Mouse (Mus musculus) lung, embryonic 15.5 days (tissue): ENCODE data around the gene Hhipl1. TPM values are rescaled to one million over a fixed set of nuclear protein-coding genes. Genes with fewer than 3 reads are reported as not detected.

ENCODE experiments used
- ATAC-seq: fragments of 200-750 bp; cut with Nextera tagmentation; 2 replicates; pipeline ENCODE4 v1.8.0; 2017; ENCODE audit warnings: moderate number of reproducible peaks, borderline replicate concordance; ENCODE audit not compliant: low FRiP score, low TSS enrichment; ENCODE audit errors: extremely low read depth
- H3K27ac ChIP-seq: fragments of 300-500 bp; sonication (generic); 2 replicates; pipeline ENCODE4 v1.5.1; 2015; ENCODE audit warnings: moderate library complexity, mild to moderate bottlenecking, inconsistent platforms
- H3K27me3 ChIP-seq: fragments of 300-500 bp; sonication (generic); 2 replicates; pipeline ENCODE4 v1.6.1; 2015; ENCODE audit warnings: inconsistent platforms
- H3K36me3 ChIP-seq: fragments of 300-500 bp; sonication (generic); 2 replicates; pipeline ENCODE4 v1.6.1; 2015; ENCODE audit warnings: inconsistent platforms
- H3K4me1 ChIP-seq: fragments of 300-500 bp; sonication (generic); 2 replicates; pipeline ENCODE4 v1.6.1; 2015; ENCODE audit warnings: inconsistent platforms
- H3K4me2 ChIP-seq: fragments of 300-500 bp; sonication (generic); 2 replicates; pipeline ENCODE4 v1.6.1; 2015; ENCODE audit warnings: inconsistent platforms, mild to moderate bottlenecking, moderate library complexity
- H3K4me3 ChIP-seq: fragments of 300-500 bp; sonication (generic); 2 replicates; pipeline ENCODE4 v1.5.1; 2015; ENCODE audit warnings: mild to moderate bottlenecking, inconsistent platforms
- H3K9ac ChIP-seq: fragments of 300-500 bp; sonication (generic); 2 replicates; pipeline ENCODE4 v1.6.1; 2015; ENCODE audit warnings: inconsistent platforms
- H3K9me3 ChIP-seq: fragments of 300-500 bp; sonication (generic); 2 replicates; pipeline ENCODE4 v1.6.1; 2016; ENCODE audit warnings: inconsistent platforms
- WGBS: fragments of 180-500 bp; shearing (Covaris S2); methylation state at CpG from one replicate; pipeline ENCODE4 v1.1.7; 2015; 5-methylcytosine and 5-hydroxymethylcytosine counted together
- polyA plus RNA-seq: library from polyadenylated mRNA; unstranded; fragments of >200 nt; fragmentation: Nextera tagmentation; extraction: Ambion mirVana; gene quantifications from 2 replicates; pipeline ENCODE4 v1.2.1, GENCODE M21; 2015

Gene Hhipl1
- polyA plus RNA-seq = 0.89 and 1.0 TPM in 2 replicates

DNA sequence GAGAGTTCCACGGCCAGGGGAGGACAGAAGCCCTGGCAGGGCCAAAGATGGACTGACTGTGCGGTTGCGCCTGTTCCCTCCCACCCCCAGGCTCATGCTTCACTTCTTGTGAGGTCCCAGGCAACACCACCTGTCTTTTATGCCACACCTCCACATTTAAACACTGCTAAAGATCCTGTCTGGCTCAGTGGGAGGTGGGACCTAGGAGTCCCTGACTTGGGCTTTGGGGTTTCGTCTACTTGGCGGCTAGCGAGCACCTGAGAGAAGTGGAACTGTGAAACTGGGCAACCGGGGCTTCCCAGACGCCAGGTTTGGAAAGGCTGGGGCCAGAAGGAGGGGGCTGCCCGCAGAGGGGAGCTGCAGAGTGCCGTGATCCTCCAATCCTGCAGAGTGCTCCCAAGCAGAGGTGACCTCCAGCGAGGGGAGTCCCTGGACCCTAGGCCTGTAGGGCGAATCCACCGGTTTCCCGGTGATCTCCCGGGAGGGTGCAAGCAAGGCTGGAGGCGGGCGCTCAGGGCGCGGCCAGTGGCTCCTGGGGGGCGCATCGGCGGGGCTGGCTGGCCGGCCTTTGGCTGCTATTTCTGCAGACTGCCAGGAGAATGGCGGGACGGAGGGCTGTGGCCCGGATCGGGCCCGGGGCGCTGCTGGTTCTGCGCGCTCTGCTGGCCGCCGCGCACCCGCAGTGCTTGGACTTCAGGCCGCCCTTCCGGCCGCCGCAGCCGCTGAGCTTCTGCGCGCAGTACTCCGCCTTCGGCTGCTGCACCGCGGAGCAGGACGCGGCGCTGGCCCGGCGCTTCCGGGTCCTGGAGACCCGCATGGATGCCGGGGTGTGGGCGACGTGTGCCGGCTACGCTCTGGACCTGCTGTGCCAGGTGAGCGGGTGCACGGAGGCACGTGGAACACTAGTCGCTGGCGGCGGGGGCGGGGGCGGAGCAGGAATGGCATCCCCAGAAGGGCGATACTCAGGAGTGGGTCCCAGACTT is at the start of gene Hhipl1:
Gene Hhipl1 (plus strand): TSS at position 459 of the 983 bp plus-strand sequence.
- Histone ChIP-seq H3K27ac (no peak within 1 kb of the TSS), H3K9ac (peak within 1 kb of the TSS; percentile 84), H3K4me2 (peak within 1 kb of the TSS; percentile 99), H3K4me3 (peak within 1 kb of the TSS; percentile 57), H3K4me1 (peaks cover 21% of the 10 kb centered on the region), H3K27me3 (peaks cover 22% of the 10 kb centered on the region), H3K36me3 (no peaks in the 10 kb centered on the region), H3K9me3 (no peaks in the 10 kb centered on the region)
- WGBS = 2% methylated on average over 67 of the region's 67 CpGs
- ATAC-seq = peak; percentile 50; the same call in 1 of the 2 replicates

DNA sequence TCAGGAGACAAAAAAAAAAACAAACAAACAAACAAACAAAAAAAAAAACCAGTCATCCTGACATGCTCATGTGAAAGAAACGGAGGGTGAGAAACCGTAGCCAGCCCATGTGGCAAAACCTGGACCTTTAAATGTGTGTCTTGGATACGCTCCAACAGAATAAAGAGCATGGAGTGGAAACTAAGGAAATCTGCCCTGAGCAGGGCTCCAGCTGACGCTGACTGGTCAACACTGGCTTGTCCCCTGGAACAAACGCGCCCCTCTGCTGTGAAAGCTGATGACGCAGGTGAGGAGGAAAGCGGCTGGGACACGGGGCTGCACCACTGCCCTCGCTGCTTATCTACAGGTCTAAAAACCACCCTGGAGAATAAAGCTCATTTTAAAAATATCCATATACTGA is 49.3 kb upstream of the Hhipl1 start:
- no peak for ATAC-seq
- WGBS = 43% methylated on average over 10 of the region's 10 CpGs
- no peak overlapping the region for H3K9ac ChIP-seq
- peaks cover 29% of the 10 kb centered on the region for H3K4me1 ChIP-seq
- H3K27ac ChIP-seq = no peak overlapping the region
- no peak overlapping the region for H3K4me2 ChIP-seq
- no peak overlapping the region for H3K4me3 ChIP-seq
- no peaks in the 10 kb centered on the region for H3K27me3 ChIP-seq
- H3K9me3 ChIP-seq = no peaks in the 10 kb centered on the region
- H3K36me3 ChIP-seq = no peaks in the 10 kb centered on the region

DNA sequence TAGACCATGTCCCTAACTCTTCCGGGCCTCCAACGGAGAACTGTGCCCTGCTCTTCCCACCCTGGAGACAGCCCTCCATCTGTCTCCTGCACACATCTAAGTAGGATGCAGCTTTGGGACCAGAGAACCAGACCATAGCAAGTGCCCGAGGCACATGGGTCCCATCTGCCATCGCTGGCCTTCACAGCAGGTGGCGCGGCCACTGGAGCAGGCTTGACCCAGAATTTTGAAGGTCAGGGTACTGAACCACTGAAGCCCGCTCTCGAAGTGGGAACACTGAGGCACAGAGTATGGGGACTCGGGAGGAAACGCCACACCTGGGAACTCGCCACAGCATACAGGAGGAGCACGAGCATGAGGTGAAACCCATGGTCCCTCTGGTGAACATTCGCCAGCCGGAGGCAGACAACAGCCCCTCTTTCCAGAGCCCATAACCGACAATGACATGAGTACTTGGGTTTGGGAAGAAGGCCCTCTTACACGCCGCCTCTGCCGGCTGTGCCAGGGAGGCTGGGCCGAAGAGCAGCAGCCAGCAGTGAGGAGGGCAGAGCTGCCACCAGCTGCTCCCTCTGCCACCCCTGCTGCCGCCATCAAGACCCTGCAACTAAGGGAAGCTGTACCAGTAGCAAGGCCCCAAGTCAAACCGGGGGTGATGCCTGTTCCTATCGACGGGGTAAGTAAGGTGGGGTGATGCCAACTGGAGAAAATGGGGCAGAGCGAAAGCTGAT is 46.6 kb upstream of the Hhipl1 start:
- no peaks in the 10 kb centered on the region for H3K9me3 ChIP-seq
- no peak overlapping the region for H3K4me3 ChIP-seq
- ATAC-seq = no peak
- no peak overlapping the region for H3K9ac ChIP-seq
- H3K27ac ChIP-seq = no peak overlapping the region
- 84% methylated on average over 24 of the region's 24 CpGs for WGBS
- H3K27me3 ChIP-seq = no peaks in the 10 kb centered on the region
- H3K4me1 ChIP-seq = peaks cover 26% of the 10 kb centered on the region
- H3K36me3 ChIP-seq = no peaks in the 10 kb centered on the region
- no peak overlapping the region for H3K4me2 ChIP-seq

DNA sequence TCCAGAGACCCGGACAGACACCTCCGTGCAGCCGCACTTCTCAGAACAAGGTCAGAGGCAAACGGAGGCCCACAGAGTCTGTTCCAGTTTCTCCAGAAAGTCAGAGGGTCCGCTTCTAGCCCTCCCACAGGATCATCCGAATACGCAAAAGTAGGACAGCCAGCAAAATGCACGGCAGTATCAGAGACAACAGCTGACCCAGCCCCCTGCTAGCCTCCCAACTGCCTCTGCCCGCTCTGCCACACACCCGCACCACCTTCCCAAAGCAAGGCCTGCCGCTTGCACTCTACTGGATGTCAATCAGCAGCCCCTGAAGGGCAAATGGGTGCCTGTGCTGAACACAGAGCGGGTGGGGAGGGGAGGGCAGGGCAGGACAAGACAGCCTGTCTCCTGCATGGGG is 45.1 kb upstream of the Hhipl1 start:
- H3K27ac ChIP-seq = no peak overlapping the region
- H3K36me3 ChIP-seq = no peaks in the 10 kb centered on the region
- no peak overlapping the region for H3K9ac ChIP-seq
- no peak overlapping the region for H3K4me2 ChIP-seq
- H3K4me3 ChIP-seq = no peak overlapping the region
- no peaks in the 10 kb centered on the region for H3K9me3 ChIP-seq
- 82% methylated on average over 12 of the region's 12 CpGs for WGBS
- no peak for ATAC-seq
- no peaks in the 10 kb centered on the region for H3K27me3 ChIP-seq
- H3K4me1 ChIP-seq = peaks cover 32% of the 10 kb centered on the region

DNA sequence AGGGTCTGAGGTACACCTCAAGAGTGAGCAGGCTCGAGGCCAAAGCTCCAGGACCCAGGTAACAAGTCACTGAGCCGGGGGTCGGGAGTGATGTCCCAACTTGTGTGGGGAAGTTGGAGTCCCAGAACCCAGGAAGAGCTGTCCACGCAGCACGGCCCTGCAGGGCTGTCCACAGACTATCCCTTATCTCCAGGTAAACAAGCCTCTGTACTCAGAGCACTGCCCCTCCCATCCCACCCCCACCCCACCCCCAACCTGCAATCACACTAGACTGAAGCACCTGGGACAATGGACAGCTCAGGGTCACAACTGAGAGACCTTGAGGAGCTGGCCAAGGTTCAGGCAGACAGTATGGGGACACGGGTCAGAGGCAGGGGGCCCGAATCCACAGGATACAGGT is 41.2 kb upstream of the Hhipl1 start:
- no peak overlapping the region for H3K4me3 ChIP-seq
- H3K27ac ChIP-seq = peak overlapping the region; percentile 34; the same call in 1 of the 2 replicates
- H3K9me3 ChIP-seq = no peaks in the 10 kb centered on the region
- H3K4me1 ChIP-seq = peaks cover 31% of the 10 kb centered on the region
- ATAC-seq = no peak
- no peak overlapping the region for H3K9ac ChIP-seq
- H3K27me3 ChIP-seq = no peaks in the 10 kb centered on the region
- no peaks in the 10 kb centered on the region for H3K36me3 ChIP-seq
- no peak overlapping the region for H3K4me2 ChIP-seq
- 60% methylated on average over 7 of the region's 7 CpGs for WGBS

DNA sequence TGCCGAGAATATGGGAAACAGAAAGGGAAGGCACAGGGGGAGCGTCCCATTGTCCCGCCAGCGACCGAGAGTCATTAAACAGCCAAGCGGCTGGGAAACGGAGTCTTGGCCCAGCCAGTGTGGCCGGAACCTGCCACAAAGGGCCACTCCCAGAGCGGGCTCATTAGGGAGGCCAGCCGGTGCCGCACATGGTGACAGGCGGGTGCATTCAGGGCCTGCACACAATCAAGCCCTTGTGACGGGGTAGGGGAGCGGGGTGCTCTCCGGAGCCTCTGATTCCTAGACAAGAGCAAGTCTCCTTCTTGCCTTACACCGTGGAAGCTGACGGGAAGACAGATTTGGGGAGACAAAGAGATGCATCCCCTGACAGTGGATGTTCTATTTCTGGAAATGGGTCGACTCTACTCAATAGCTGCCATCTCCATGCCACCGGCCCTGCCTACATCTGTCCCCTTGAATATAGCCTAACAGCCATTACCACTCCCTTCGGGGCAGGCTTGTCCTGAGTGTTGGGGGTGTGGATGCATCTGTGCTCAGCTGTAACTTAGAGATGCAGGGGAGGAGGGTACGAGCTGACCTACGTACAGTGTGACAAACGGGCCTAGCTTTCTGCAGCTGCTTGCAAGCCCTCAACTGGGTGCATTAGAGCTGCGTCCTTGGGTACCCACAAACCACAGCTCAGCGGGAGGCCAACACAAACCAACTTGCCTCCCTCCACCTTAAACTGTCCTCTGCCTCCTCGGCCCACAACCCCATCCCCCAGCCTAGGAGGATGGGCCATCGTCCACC is 40.0 kb upstream of the Hhipl1 start:
- Histone ChIP-seq H3K9ac (0 out of 2 replicates have a peak overlapping the region, but pooled peaks have one; percentile 6), H3K27ac (peak overlapping the region; percentile 34), H3K27me3 (no peaks in the 10 kb centered on the region), H3K4me2 (peak overlapping the region; percentile 11; the same call in 1 of the 2 replicates), H3K4me3 (no peak overlapping the region), H3K9me3 (no peaks in the 10 kb centered on the region), H3K36me3 (no peaks in the 10 kb centered on the region), H3K4me1 (peaks cover 38% of the 10 kb centered on the region)
- no peak for ATAC-seq
- 43% methylated on average over 27 of the region's 27 CpGs for WGBS

DNA sequence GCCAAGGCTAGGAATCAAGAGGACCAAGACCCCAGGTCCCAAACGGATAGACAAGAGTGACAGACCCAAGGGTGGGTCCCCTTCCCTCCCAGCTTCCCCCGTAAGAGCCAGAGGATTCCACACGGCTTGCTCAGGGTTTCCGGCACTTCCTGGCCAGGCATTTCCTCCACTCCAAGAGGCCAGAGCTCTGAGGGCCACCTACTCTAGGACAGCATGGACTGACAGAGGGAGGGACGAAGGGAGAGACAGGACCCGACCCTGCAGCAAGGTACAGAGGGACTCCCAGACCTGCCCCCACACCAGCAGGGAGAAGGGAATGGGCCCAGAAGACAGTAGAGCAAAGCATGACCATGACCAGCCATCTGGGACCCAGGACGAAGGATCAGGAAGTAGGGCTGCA is 38.4 kb upstream of the Hhipl1 start:
- Histone ChIP-seq H3K27me3 (no peaks in the 10 kb centered on the region), H3K9ac (no peak overlapping the region), H3K36me3 (no peaks in the 10 kb centered on the region), H3K4me1 (peaks cover 52% of the 10 kb centered on the region), H3K4me2 (no peak overlapping the region), H3K27ac (peak overlapping the region; percentile 52; the same call in 1 of the 2 replicates), H3K9me3 (no peaks in the 10 kb centered on the region), H3K4me3 (no peak overlapping the region)
- ATAC-seq = no peak
- 62% methylated on average over 7 of the region's 7 CpGs for WGBS

DNA sequence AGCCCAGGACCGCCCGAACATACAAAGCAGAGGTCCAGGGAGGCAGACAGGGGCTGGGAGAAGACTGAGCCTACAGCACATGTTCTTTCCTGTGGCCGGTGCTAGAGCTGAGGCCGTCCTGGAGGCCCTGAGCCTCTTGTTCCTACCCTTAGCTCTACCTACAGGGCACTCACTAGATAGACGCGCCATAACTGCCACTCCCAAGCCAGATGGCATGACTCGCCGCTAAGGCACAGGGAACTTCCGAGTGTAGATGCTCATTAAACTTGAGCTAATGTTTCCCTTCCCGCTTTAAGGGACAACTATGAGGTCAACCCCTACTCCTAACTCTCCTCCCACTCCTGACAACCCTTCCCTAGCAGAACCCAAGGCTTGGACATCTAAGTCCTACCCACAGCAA is 37.1 kb upstream of the Hhipl1 start:
- WGBS = 85% methylated on average over 10 of the region's 10 CpGs

DNA sequence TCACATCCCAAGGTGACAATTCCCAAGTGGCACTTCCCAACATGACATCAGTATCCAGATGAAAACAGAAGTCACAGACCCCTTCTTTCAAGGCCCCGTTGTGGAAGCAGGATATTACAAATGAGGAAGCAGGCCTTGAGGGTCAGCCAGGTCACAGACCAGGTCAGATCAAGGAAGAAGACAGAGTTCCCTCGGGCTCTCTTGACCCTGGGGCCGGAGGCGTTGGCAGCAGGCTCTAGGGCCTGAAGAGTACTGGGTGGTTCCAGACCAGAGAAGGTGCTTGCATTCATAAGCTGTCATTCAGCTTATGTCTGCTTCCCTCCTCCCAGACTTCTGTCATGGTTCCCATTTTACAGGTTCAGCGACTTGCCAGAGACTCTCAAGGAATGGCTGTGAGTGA is 36.4 kb upstream of the Hhipl1 start:
- 65% methylated on average over 5 of the region's 5 CpGs for WGBS
- no peak overlapping the region for H3K4me2 ChIP-seq
- H3K4me3 ChIP-seq = no peak overlapping the region
- no peaks in the 10 kb centered on the region for H3K36me3 ChIP-seq
- H3K9me3 ChIP-seq = no peaks in the 10 kb centered on the region
- peaks cover 6% of the 10 kb centered on the region; the same call in 1 of the 2 replicates for H3K27me3 ChIP-seq
- H3K27ac ChIP-seq = no peak overlapping the region
- no peak for ATAC-seq
- H3K4me1 ChIP-seq = peaks cover 69% of the 10 kb centered on the region
- H3K9ac ChIP-seq = no peak overlapping the region

More for the DNA sequence above, 37.1 kb upstream of the Hhipl1 start:
- Histone ChIP-seq H3K36me3 (no peaks in the 10 kb centered on the region), H3K4me3 (no peak overlapping the region), H3K9ac (no peak overlapping the region), H3K9me3 (no peaks in the 10 kb centered on the region), H3K27me3 (0 out of 2 replicates have a peak, but pooled peaks cover under 1% of the 10 kb centered on the region), H3K4me2 (no peak overlapping the region), H3K27ac (no peak overlapping the region), H3K4me1 (peaks cover 66% of the 10 kb centered on the region)
- ATAC-seq = no peak

DNA sequence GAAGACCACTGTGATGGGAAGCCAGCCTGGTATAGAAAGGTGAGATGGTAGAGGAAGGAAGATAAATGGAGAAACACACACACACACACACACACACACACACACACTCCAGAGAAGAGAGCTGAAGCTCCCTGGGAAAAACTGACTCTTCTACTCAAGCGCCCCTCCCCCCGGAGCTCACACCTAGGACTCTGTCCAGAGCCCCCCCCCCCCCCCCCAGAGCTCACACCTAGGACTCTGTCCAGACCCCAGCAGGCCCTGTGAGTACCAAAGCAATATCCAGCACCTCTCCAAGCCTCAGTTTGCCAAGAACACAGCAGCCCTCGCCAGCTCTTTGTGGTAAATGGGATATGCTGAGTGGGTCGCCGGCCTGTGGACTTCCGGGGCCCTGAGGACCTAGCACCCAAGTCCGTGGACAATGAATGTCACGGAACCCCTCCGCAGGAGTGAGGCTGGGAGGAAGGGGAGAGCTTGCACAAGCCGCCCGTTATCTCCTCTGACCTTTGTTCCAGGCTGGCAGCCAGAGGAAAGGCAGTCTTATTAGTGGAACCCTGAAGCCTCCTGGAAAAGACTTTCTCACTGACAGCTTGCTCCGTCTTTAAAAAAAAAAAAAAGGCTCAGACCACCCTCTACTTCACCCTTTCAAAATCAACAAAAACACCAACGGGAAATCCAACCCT is 35.7 kb upstream of the Hhipl1 start:
- no peak for ATAC-seq
- Histone ChIP-seq H3K36me3 (no peaks in the 10 kb centered on the region), H3K4me1 (peaks cover 64% of the 10 kb centered on the region), H3K9ac (no peak overlapping the region), H3K4me2 (no peak overlapping the region), H3K27ac (no peak overlapping the region), H3K9me3 (no peaks in the 10 kb centered on the region), H3K4me3 (no peak overlapping the region), H3K27me3 (peaks cover 7% of the 10 kb centered on the region; the same call in 1 of the 2 replicates)
- 50% methylated on average over 12 of the region's 13 CpGs for WGBS
